Mouse (Mus musculus) layer of hippocampus, postnatal 25 days (tissue): ENCODE data around the gene Tmem41b. TPM values are rescaled to one million over a fixed set of nuclear protein-coding genes. Genes with fewer than 3 reads are reported as not detected.
"Not testable (repeated sequence)": the region's sequence is repeated elsewhere in the genome, so short reads cannot be mapped to it uniquely, and the experiment has no call there.

Source experiments
- DNase-seq, 2 experiments: peaks; one replicate each; pipeline ENCODE4 v3.0.0; 2022; ENCODE audit warnings: mixed read lengths in 2 of 2, low spot score in 1 of 2; ENCODE audit errors: extremely low spot score in 1 of 2
- total RNA-seq, 2 experiments: library from RNA; stranded (reverse); gene quantifications; 2 replicates each; pipeline ENCODE4 v1.2.3; 2021

Gene Tmem41b
- total RNA-seq, 2 experiments from 2014 or later = 48.6 to 49.9 TPM

GRCm38 (mm10) chr7:109984608-109985007 lies 2.1 kb downstream of the Tmem41b start:
- not testable (repeated sequence) for DNase-seq

GRCm38 (mm10) chr7:109977131-109977530 lies 9.6 kb downstream of the Tmem41b start:
- not testable (repeated sequence) for DNase-seq

GRCm38 (mm10) chr7:109975966-109976715 lies 10.6 kb downstream of the Tmem41b start:
- DNase-seq = no peak

GRCm38 (mm10) chr7:109969542-109969941 lies 17.2 kb downstream of the Tmem41b start:
- no peak for DNase-seq

GRCm38 (mm10) chr7:109968924-109969450 lies 17.7 kb downstream of the Tmem41b start:
- peak; percentile 19 to 28 for DNase-seq

- peak in 1 of 2 experiments; percentile 23 for DNase-seq
Measured at GRCm38 (mm10) chr7:109967805-109968579, 18.7 kb downstream of the Tmem41b start.

GRCm38 (mm10) chr7:109965658-109966057 lies 21.1 kb downstream of the Tmem41b start:
- no peak for DNase-seq

GRCm38 (mm10) chr7:109963707-109964106 lies 23.0 kb downstream of the Tmem41b start:
- no peak for DNase-seq

- DNase-seq = no peak
Measured at GRCm38 (mm10) chr7:109962596-109962995, 24.1 kb downstream of the Tmem41b start.

- no peak for DNase-seq
Measured at GRCm38 (mm10) chr7:109961570-109961969, 25.2 kb downstream of the Tmem41b start.

- DNase-seq = no peak
Measured at GRCm38 (mm10) chr7:109960613-109961154, 26.0 kb downstream of the Tmem41b start.

GRCm38 (mm10) chr7:109959716-109960612 lies 26.8 kb downstream of the Tmem41b start, which contains the start of gene Dennd5a:
TSS of gene Dennd5a (minus strand) at chr7:109960470.
- peak; percentile 62 to 73 for DNase-seq

- DNase-seq = peak in 1 of 2 experiments; percentile 16
Measured at GRCm38 (mm10) chr7:109958843-109959715, 27.6 kb downstream of the Tmem41b start.

GRCm38 (mm10) chr7:109957996-109958789 lies 28.5 kb downstream of the Tmem41b start:
- DNase-seq = no peak

GRCm38 (mm10) chr7:109954622-109955401 lies 31.9 kb downstream of the Tmem41b start:
- no peak for DNase-seq

GRCm38 (mm10) chr7:109951297-109951696 lies 35.4 kb downstream of the Tmem41b start:
- no peak for DNase-seq

GRCm38 (mm10) chr7:109944421-109945034 lies 42.2 kb downstream of the Tmem41b start:
- no peak for DNase-seq
